Mouse (Mus musculus): Measurements from ENCODE around the gene Upk1a. TPM values are rescaled to one million over a fixed set of nuclear protein-coding genes. Genes with fewer than 3 reads are reported as not detected.

The Upk1a gene
- polyA plus RNA-seq, 1 experiment from 2014 or later, result 2.0 TPM

DNA sequence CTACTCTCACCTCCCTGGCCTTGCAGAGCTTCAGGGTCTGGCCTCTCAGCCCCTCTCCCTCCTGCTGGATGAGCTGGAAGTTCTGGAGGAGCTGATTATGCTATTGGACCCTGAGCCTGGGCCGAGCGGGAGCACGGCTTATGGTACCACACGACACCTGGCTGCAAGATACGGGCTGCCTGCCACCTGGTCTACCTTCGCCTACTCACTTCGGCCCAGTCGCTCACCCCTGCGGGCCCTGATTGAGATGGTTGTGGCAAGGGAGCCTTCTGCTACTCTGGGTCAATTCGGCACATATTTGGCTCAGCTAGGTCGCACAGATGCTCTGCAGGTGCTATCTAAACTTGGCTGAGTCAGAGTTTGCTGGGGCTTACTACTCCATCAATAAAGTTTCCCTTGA is 45.1 kb downstream of the Upk1a start:
- Histone ChIP-seq H3K36me3 (peaks cover 75% of the 10 kb centered on the region), H3K9ac (replicated peaks) (no peak overlapping the region), H3K4me3 (replicated peaks) (no peak overlapping the region), H3K4me2 (no peak overlapping the region), H3K4me1 (replicated peaks) (peaks cover 7% of the 10 kb centered on the region), H3K27me3 (no peaks in the 10 kb centered on the region), H3K27ac (no peak overlapping the region), H3K9me3 (no peaks in the 10 kb centered on the region)
- WGBS, result 88% methylated on average over 11 of the region's 11 CpGs
- ATAC-seq (ENCODE audit: insufficient number of reproducible peaks, insufficient read depth, low FRiP score, low TSS enrichment, low read depth), result no peak

DNA sequence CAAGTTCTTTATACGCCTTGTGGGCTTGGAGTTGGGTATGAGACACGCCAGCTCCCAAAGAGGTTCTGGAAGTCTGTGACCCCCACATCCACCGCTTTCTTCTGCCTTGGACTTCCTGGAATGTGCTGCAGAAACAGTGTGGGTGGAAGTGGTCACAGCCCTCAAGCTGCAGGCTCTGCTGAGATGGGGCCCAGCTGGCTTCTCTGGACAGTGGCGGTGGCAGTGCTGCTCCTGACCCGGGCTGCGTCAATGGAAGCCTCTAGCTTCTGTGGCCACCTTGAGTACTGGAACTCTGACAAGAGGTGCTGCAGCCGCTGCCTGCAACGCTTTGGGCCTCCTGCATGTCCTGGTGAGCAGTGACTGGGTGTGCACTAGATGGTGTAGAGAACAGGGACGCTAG is 46.6 kb downstream of the Upk1a start:
- Histone ChIP-seq H3K4me1 (replicated peaks) (peaks cover 15% of the 10 kb centered on the region), H3K9ac (replicated peaks) (no peak overlapping the region), H3K9me3 (no peaks in the 10 kb centered on the region), H3K27ac (no peak overlapping the region), H3K4me3 (replicated peaks) (no peak overlapping the region), H3K36me3 (peaks cover 60% of the 10 kb centered on the region), H3K4me2 (no peak overlapping the region), H3K27me3 (no peaks in the 10 kb centered on the region)
- ATAC-seq (ENCODE audit: insufficient number of reproducible peaks, insufficient read depth, low FRiP score, low TSS enrichment, low read depth), result no peak
- 89% methylated on average over 9 of the region's 9 CpGs for WGBS

DNA sequence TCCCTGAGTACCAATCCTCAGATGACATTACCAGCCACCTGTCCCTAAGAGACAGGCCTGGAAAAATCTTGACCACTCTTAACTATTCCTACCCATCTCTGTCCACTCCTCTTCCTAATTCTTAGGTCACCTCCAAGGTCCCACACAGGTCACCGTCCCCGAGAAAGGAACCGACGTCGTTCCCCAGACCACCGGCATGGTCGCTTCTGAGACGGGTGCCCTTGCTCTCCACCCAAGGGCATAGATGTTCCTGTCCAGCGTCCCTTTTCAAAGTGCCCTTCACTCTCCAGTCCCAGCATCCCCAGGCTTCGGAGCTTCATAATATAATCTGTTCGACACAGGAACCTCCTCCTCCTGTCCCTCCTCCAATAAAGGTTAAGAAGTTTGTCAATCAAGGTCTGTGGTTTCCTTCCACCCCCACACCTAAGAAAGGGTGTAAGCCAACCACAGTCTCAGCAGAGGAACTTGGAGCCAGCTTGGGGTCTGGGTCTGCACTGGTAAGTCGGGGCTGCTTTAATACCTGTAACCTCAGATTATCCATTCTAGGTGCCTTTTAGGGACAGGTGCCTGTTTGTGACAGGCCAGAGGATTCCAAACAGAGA is 47.6 kb downstream of the Upk1a start, which contains the start of gene Igflr1:
TSS of gene Igflr1 (plus strand) at position 458 of the 602 bp plus-strand sequence.
- Histone ChIP-seq H3K9ac (replicated peaks) (peak within 1 kb of the TSS; percentile 77; the same call in 1 of the 2 replicates), H3K4me1 (replicated peaks) (peaks cover 15% of the 10 kb centered on the region), H3K4me2 (peak within 1 kb of the TSS; percentile 59), H3K9me3 (no peaks in the 10 kb centered on the region), H3K4me3 (replicated peaks) (peak within 1 kb of the TSS; percentile 75), H3K27me3 (no peaks in the 10 kb centered on the region), H3K27ac (no peak within 1 kb of the TSS), H3K36me3 (peaks cover 50% of the 10 kb centered on the region)
- ATAC-seq (ENCODE audit: insufficient number of reproducible peaks, insufficient read depth, low FRiP score, low TSS enrichment, low read depth), result no peak
- WGBS, result 94% methylated on average over 12 of the region's 12 CpGs

DNA sequence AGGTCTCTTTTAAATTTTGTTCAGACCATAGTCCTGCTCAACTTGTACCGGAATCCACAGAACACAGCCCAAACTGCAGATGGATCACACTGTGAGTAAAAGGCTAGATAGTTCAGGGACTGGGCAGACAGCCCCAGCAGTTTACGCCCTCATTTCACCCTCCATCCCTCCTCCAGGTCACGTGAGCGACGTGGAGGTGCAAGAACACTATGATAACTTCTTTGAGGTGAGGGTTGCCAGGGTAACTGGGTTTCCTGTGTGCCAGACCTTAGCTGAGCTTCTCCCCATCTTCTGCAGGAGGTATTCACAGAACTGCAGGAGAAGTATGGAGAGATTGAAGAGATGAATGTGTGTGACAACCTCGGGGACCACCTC is 48.8 kb downstream of the Upk1a start:
- Histone ChIP-seq H3K27ac (peak overlapping the region; percentile 96), H3K9me3 (no peaks in the 10 kb centered on the region), H3K4me3 (replicated peaks) (peak overlapping the region; percentile 75), H3K27me3 (no peaks in the 10 kb centered on the region), H3K36me3 (peaks cover 38% of the 10 kb centered on the region), H3K9ac (replicated peaks) (peak overlapping the region; percentile 77), H3K4me2 (peak overlapping the region; percentile 59), H3K4me1 (replicated peaks) (peaks cover 16% of the 10 kb centered on the region)
- 24% methylated on average over 6 of the region's 6 CpGs for WGBS
- no peak for ATAC-seq (ENCODE audit: insufficient number of reproducible peaks, insufficient read depth, low FRiP score, low TSS enrichment, low read depth)

DNA sequence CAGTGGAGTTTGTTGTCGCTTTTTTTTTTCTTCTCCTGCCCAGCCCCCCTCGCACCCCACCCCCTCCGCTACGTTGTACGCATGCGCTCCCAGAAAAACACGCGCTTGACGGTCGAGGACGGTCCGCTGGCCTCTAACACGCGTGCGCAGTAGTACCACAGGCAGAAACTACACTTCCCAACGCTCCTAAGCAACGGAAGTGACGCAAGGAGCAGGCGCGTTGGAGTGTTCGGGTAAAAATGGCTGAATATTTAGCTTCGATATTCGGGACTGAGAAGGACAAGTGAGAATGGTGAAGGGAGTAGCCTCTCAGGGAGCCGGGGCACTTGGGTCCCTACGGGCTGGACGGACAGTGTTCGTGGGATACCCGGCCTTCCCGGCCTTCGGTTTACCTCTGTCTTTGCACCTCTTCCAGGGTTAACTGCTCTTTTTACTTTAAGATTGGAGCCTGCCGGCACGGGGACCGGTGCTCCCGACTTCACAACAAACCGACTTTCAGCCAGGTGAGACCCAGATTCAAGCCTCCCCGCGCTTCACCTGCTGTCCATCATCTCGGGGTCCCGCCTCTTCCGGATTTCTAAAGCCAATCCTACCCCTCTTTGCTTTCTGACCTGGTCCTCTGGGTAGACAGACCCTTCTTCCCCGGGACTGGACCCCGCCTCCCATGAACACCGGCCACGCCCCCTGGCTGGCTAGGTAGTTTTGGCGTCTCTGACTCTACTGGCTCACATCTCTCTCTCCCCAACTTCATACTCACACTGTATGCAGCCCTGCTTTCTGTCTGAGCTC is 49.3 kb downstream of the Upk1a start, which contains the start of the genes U2af1l4, Gm49396 and Psenen:
TSS of gene U2af1l4 (plus strand) at position 185 of the 789 bp plus-strand sequence.
TSS of gene Gm49396 (plus strand) at position 228 of the 789 bp plus-strand sequence.
TSS of gene Psenen (minus strand) at position 511 of the 789 bp plus-strand sequence.
- H3K36me3 ChIP-seq, result peaks cover 32% of the 10 kb centered on the region
- H3K9me3 ChIP-seq, result no peaks in the 10 kb centered on the region
- H3K4me3 ChIP-seq (replicated peaks), result peak within 1 kb of the TSS; percentile 75
- peak within 1 kb of the TSS; percentile 77 for H3K9ac ChIP-seq (replicated peaks)
- WGBS, result under 1% methylated on average over 45 of the region's 45 CpGs
- H3K4me1 ChIP-seq (replicated peaks), result peaks cover 22% of the 10 kb centered on the region
- peak within 1 kb of the TSS; percentile 71 for H3K4me2 ChIP-seq
- peak; percentile 80 for ATAC-seq (ENCODE audit: insufficient number of reproducible peaks, insufficient read depth, low FRiP score, low TSS enrichment, low read depth)
- peak within 1 kb of the TSS; percentile 96 for H3K27ac ChIP-seq
- no peaks in the 10 kb centered on the region for H3K27me3 ChIP-seq

DNA sequence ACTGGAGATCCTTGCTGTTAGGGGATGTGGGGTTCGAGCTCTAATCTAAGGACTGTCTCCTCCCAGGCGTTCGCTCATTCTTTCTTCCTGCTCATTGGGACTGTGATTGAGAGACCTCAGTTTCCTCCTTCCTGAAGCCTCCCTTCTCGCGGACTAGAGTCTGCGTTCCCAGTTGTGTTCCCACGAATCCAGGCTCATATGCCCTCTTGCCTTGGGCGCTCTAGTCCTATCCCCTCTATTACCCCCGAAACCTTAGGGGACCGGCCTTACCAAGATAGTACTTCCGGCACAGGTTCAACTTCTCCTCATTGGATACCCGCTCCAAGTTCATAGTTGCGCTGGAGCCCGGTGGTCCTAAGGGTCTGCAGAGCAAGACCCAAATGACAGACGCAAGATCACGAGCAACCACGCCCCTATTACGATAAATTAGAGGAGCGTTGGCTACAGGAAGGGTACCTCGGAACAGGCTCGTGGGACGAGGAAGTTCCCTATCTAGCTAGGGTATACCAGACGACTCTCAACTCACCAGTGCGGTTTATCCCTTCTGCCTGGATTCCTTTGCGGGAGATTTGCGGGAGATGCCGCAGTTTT is 50.0 kb downstream of the Upk1a start:
- no peaks in the 10 kb centered on the region for H3K27me3 ChIP-seq
- no peak for ATAC-seq (ENCODE audit: insufficient number of reproducible peaks, insufficient read depth, low FRiP score, low TSS enrichment, low read depth)
- H3K27ac ChIP-seq, result peak overlapping the region; percentile 75
- peak overlapping the region; percentile 75 for H3K4me3 ChIP-seq (replicated peaks)
- H3K36me3 ChIP-seq, result peaks cover 30% of the 10 kb centered on the region
- H3K9me3 ChIP-seq, result no peaks in the 10 kb centered on the region
- H3K4me2 ChIP-seq, result peak overlapping the region; percentile 71
- H3K9ac ChIP-seq (replicated peaks), result peak overlapping the region; percentile 65
- H3K4me1 ChIP-seq (replicated peaks), result peaks cover 27% of the 10 kb centered on the region
- 2% methylated on average over 27 of the region's 27 CpGs for WGBS

DNA sequence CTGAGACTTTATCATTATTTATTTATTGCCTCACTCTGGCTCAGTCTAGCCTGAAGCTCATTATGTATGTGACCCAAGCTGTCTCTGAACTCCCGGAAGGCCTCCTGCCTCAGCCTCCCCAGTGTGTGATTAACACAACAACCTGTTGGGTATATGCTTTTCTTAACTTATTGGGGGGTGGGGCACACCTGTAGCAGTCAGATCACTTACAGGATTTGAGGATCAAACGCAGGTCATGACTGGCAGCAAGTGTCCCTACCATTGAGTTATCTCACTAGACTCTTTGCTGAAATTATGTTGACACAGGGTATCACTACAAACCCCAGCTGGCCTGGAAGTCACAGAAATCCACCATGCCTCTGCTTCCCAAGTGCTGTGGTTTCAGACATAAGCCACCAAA is 52.4 kb downstream of the Upk1a start:
- no peak overlapping the region for H3K4me3 ChIP-seq (replicated peaks)
- peak overlapping the region; percentile 93 for H3K4me2 ChIP-seq
- no peaks in the 10 kb centered on the region for H3K9me3 ChIP-seq
- no peak overlapping the region for H3K27ac ChIP-seq
- H3K27me3 ChIP-seq, result no peaks in the 10 kb centered on the region
- peaks cover 27% of the 10 kb centered on the region for H3K4me1 ChIP-seq (replicated peaks)
- no peak overlapping the region for H3K9ac ChIP-seq (replicated peaks)
- 69% methylated on average over 2 of the region's 2 CpGs for WGBS
- peaks cover 30% of the 10 kb centered on the region for H3K36me3 ChIP-seq
- ATAC-seq (ENCODE audit: insufficient number of reproducible peaks, insufficient read depth, low FRiP score, low TSS enrichment, low read depth), result no peak

DNA sequence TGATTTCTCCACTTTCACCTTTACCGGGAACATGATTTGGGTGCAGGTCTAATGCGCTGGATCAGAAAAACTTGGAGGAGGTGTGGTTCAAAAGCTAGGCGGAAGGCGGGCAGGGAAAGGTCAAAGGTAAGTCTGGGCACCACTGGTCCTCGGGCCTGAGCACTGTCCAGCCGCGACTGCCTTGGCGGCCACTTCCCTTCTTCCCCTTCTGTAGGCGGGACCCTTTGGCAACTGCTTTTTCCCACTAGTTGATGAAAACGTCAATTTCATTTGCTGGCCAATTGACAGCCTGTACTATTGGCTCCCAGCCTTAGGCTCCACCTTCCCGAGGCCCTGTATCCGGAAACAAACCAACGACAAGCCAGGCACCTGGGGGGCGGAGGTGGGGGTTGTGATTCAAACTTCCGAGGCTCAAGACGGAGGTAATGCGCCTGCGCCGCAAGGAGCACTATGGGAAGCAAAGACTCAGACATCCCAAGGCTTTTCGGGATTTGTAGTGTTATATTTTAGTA is 53.1 kb downstream of the Upk1a start, which contains the start of gene Lin37:
TSS of gene Lin37 (minus strand) at position 396 of the 512 bp plus-strand sequence.
- Histone ChIP-seq H3K36me3 (peaks cover 33% of the 10 kb centered on the region), H3K4me1 (replicated peaks) (peaks cover 27% of the 10 kb centered on the region), H3K4me3 (replicated peaks) (peak within 1 kb of the TSS; percentile 64), H3K27ac (peak within 1 kb of the TSS; percentile 14; the same call in 1 of the 2 replicates), H3K4me2 (peak within 1 kb of the TSS; percentile 93), H3K9ac (replicated peaks) (peak within 1 kb of the TSS; percentile 67), H3K9me3 (no peaks in the 10 kb centered on the region), H3K27me3 (no peaks in the 10 kb centered on the region)
- ATAC-seq (ENCODE audit: insufficient number of reproducible peaks, insufficient read depth, low FRiP score, low TSS enrichment, low read depth), result peak; percentile 77
- under 1% methylated on average over 20 of the region's 20 CpGs for WGBS

DNA sequence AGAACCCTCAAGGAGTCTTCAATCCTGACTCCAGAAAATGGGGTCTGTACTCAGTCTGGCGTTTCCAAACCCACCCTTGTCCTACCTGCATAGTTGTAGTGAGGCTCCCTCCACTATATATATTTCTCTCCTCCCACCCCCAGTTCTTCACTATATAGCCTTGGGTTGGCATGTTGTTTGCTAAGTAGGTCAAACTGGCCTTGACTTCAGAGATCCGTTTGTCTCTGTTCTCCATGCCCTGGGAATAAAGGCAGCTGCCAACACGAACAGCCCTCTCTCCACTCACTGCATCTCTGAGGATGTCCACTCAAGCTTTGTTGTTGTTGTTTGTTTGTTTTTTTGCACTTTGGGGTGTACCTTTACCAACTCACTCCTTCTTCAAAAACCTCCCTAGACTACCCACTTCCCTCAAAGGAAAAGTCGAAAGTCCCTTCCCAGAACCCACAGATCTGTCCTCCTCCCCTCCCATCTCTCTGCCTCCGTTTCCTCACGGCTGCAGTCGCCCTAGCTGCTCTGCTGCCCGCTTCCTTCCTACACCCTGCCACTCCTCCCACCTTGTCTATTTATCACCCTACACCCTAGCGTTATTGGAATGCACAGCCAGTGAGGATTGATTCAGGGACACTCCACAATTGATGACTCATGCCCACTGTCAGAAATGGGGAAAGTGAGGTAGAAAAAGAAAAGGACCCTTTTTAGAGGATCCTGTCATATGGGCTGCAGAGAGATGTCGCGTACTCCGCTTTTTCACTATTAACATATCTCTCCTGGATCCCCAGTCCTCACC is 53.8 kb downstream of the Upk1a start:
- no peak for ATAC-seq (ENCODE audit: insufficient number of reproducible peaks, insufficient read depth, low FRiP score, low TSS enrichment, low read depth)
- WGBS, result 16% methylated on average over 12 of the region's 12 CpGs
- peak overlapping the region; percentile 93 for H3K4me2 ChIP-seq

DNA sequence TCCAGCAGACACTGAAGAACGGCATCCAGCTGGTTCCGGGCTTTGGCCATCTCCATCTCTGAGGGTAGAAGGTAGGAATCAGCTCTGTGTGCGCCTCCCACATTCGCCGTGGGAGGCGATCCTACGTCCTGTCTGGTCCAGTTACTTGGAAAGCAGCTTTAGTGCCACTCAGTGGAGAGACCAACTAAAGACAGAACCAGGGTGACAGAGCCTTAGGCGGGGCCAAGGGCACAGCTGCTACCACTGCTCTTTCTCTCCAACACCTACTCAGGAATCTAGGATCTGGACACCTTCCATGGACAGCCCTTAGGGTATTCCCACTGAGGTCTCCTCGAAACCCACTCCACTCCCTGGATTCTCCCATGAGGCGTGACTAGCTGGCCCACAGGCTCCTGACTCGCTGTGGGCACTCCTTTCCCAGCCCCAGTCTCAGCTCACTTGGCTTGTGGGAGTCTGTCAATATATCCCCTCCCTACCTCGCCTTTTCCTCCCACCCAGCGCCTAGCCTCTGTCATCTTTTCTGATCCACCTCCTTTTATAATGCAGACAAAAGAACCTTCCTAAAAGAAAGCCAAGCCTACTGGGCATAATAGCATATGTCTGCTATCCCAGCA is 54.6 kb downstream of the Upk1a start:
- no peaks in the 10 kb centered on the region for H3K27me3 ChIP-seq
- peak overlapping the region; percentile 67; the same call in 1 of the 2 replicates for H3K9ac ChIP-seq (replicated peaks)
- H3K4me2 ChIP-seq, result peak overlapping the region; percentile 93
- H3K4me3 ChIP-seq (replicated peaks), result peak overlapping the region; percentile 64
- no peak overlapping the region for H3K27ac ChIP-seq
- 93% methylated on average over 13 of the region's 13 CpGs for WGBS
- ATAC-seq (ENCODE audit: insufficient number of reproducible peaks, insufficient read depth, low FRiP score, low TSS enrichment, low read depth), result no peak
- peaks cover 39% of the 10 kb centered on the region for H3K36me3 ChIP-seq
- peaks cover 31% of the 10 kb centered on the region for H3K4me1 ChIP-seq (replicated peaks)
- H3K9me3 ChIP-seq, result no peaks in the 10 kb centered on the region

More for the DNA sequence above, 53.8 kb downstream of the Upk1a start:
- Histone ChIP-seq H3K36me3 (peaks cover 39% of the 10 kb centered on the region), H3K9me3 (no peaks in the 10 kb centered on the region), H3K27ac (peak overlapping the region; percentile 14; the same call in 1 of the 2 replicates), H3K4me1 (replicated peaks) (peaks cover 24% of the 10 kb centered on the region), H3K9ac (replicated peaks) (peak overlapping the region; percentile 67), H3K27me3 (no peaks in the 10 kb centered on the region), H3K4me3 (replicated peaks) (peak overlapping the region; percentile 64)
